Mouse (Mus musculus) stomach, postnatal 0 days (tissue): ENCODE measurements around the gene Ap4b1.

Experiments
- CTCF ChIP-seq: IDR thresholded peaks from 2 replicates; pipeline ENCODE4 v1.5.1; 2016; ENCODE audit warnings: antibody characterized with exemption, low read depth, mild to moderate bottlenecking, moderate library complexity
- EP300 ChIP-seq: optimal IDR thresholded peaks from 2 replicates; pipeline ENCODE3; 2016; ENCODE audit warnings: antibody characterized with exemption

- TF ChIP-seq CTCF = no peak
- no peak for TF ChIP-seq EP300
Observed at GRCm38 (mm10) chr3:103771531-103772130, 37.7 kb upstream of the Ap4b1 start.
